Mouse (Mus musculus): ENCODE measurements around the gene Gm1113. TPM values are rescaled to one million over a fixed set of nuclear protein-coding genes. Genes with fewer than 3 reads are reported as not detected.
A peak's percentile ranks its signal among the peaks of the same experiment; 100 is the strongest.

Gm1113 gene
- not detected in 2 replicates for polyA plus RNA-seq (2014; fragmentation: Nextera tagmentation; extraction: Ambion mirVana)

GRCm38 (mm10) chr9:35518169-35518568, at the start of gene Gm1113:
Gene Gm1113, minus strand, starts transcription at chr9:35518269.
- WGBS, result 74% methylated on average over 3 of the region's 3 CpGs

GRCm38 (mm10) chr9:35564536-35565240, 46.6 kb upstream of the Gm1113 start:
- Histone ChIP-seq H3K9me3 (ENCODE audit: control insufficient read depth, low read length) (no peaks in the 10 kb centered on the region), H3K36me3 (ENCODE audit: control insufficient read depth, insufficient read depth, low read length) (peaks cover 26% of the 10 kb centered on the region), H3K4me2 (ENCODE audit: low read depth, low read length) (no peak overlapping the region), H3K27me3 (ENCODE audit: control insufficient read depth, insufficient read depth, low read length) (no peaks in the 10 kb centered on the region), H3K9ac (replicated peaks; ENCODE audit: low read depth, low read length) (no peak overlapping the region), H3K27ac (ENCODE audit: low read depth, low read length) (no peak overlapping the region), H3K4me1 (ENCODE audit: control insufficient read depth, insufficient read depth, low read length) (peaks cover 12% of the 10 kb centered on the region), H3K4me3 (ENCODE audit: low read depth, low read length) (no peak overlapping the region)
- no peak for ATAC-seq (ENCODE audit: low read depth)
- WGBS, result 92% methylated on average over 5 of the region's 5 CpGs

More at GRCm38 (mm10) chr9:35518169-35518568, at the start of gene Gm1113:
- Histone ChIP-seq H3K9ac (replicated peaks; ENCODE audit: low read depth, low read length) (no peak within 1 kb of the TSS), H3K27ac (ENCODE audit: low read depth, low read length) (no peak within 1 kb of the TSS), H3K36me3 (ENCODE audit: control insufficient read depth, insufficient read depth, low read length) (no peaks in the 10 kb centered on the region), H3K4me3 (ENCODE audit: low read depth, low read length) (no peak within 1 kb of the TSS), H3K9me3 (ENCODE audit: control insufficient read depth, low read length) (no peaks in the 10 kb centered on the region), H3K27me3 (ENCODE audit: control insufficient read depth, insufficient read depth, low read length) (no peaks in the 10 kb centered on the region), H3K4me1 (ENCODE audit: control insufficient read depth, insufficient read depth, low read length) (no peaks in the 10 kb centered on the region), H3K4me2 (ENCODE audit: low read depth, low read length) (no peak within 1 kb of the TSS)
- ATAC-seq (ENCODE audit: low read depth), result no peak

- Histone ChIP-seq H3K4me3 (ENCODE audit: low read depth, low read length) (no peak overlapping the region), H3K36me3 (ENCODE audit: control insufficient read depth, insufficient read depth, low read length) (peaks cover 15% of the 10 kb centered on the region; the same call in 1 of the 2 replicates), H3K27me3 (ENCODE audit: control insufficient read depth, insufficient read depth, low read length) (no peaks in the 10 kb centered on the region), H3K4me1 (ENCODE audit: control insufficient read depth, insufficient read depth, low read length) (peaks cover 8% of the 10 kb centered on the region; the same call in 1 of the 2 replicates), H3K9ac (replicated peaks; ENCODE audit: low read depth, low read length) (no peak overlapping the region), H3K9me3 (ENCODE audit: control insufficient read depth, low read length) (no peaks in the 10 kb centered on the region), H3K4me2 (ENCODE audit: low read depth, low read length) (no peak overlapping the region), H3K27ac (ENCODE audit: low read depth, low read length) (no peak overlapping the region)
- 94% methylated on average over 6 of the region's 6 CpGs for WGBS
- no peak for ATAC-seq (ENCODE audit: low read depth)
These were observed 43.5 kb upstream of the Gm1113 start for GRCm38 (mm10) chr9:35561583-35561982.

- Histone ChIP-seq H3K27me3 (ENCODE audit: control insufficient read depth, insufficient read depth, low read length) (no peaks in the 10 kb centered on the region), H3K27ac (ENCODE audit: low read depth, low read length) (no peak overlapping the region)
These were observed 43.0 kb upstream of the Gm1113 start for GRCm38 (mm10) chr9:35561076-35561475.

GRCm38 (mm10) chr9:35559009-35559890, 41.2 kb upstream of the Gm1113 start:
- WGBS, result 2% methylated on average over 31 of the region's 31 CpGs
- H3K9me3 ChIP-seq (ENCODE audit: control insufficient read depth, low read length), result no peaks in the 10 kb centered on the region
- ATAC-seq (ENCODE audit: low read depth), result peak; percentile 90

More at GRCm38 (mm10) chr9:35561076-35561475, 43.0 kb upstream of the Gm1113 start:
- no peak for ATAC-seq (ENCODE audit: low read depth)
- H3K4me2 ChIP-seq (ENCODE audit: low read depth, low read length), result no peak overlapping the region
- H3K36me3 ChIP-seq (ENCODE audit: control insufficient read depth, insufficient read depth, low read length), result peaks cover 12% of the 10 kb centered on the region; the same call in 1 of the 2 replicates
- WGBS, result 95% methylated on average over 11 of the region's 11 CpGs
- H3K4me1 ChIP-seq (ENCODE audit: control insufficient read depth, insufficient read depth, low read length), result peaks cover 8% of the 10 kb centered on the region; the same call in 1 of the 2 replicates
- H3K4me3 ChIP-seq (ENCODE audit: low read depth, low read length), result no peak overlapping the region
- H3K9me3 ChIP-seq (ENCODE audit: control insufficient read depth, low read length), result no peaks in the 10 kb centered on the region
- no peak overlapping the region for H3K9ac ChIP-seq (replicated peaks; ENCODE audit: low read depth, low read length)

GRCm38 (mm10) chr9:35558257-35559008, 40.4 kb upstream of the Gm1113 start, which contains the start of the genes Ddx25 and Pus3:
Gene Ddx25, minus strand, starts transcription at chr9:35558528.
Gene Pus3, plus strand, starts transcription at chr9:35558595.
- no peaks in the 10 kb centered on the region for H3K9me3 ChIP-seq (ENCODE audit: control insufficient read depth, low read length)
- peak; percentile 87 for ATAC-seq (ENCODE audit: low read depth)
- peaks cover 8% of the 10 kb centered on the region; the same call in 1 of the 2 replicates for H3K4me1 ChIP-seq (ENCODE audit: control insufficient read depth, insufficient read depth, low read length)
- 1% methylated on average over 49 of the region's 59 CpGs for WGBS
- peak within 1 kb of the TSS; percentile 44 for H3K9ac ChIP-seq (replicated peaks; ENCODE audit: low read depth, low read length)
- peak within 1 kb of the TSS; percentile 57 for H3K27ac ChIP-seq (ENCODE audit: low read depth, low read length)
- peak within 1 kb of the TSS; percentile 61 for H3K4me3 ChIP-seq (ENCODE audit: low read depth, low read length)
- H3K27me3 ChIP-seq (ENCODE audit: control insufficient read depth, insufficient read depth, low read length), result no peaks in the 10 kb centered on the region
- peaks cover 6% of the 10 kb centered on the region; the same call in 1 of the 2 replicates for H3K36me3 ChIP-seq (ENCODE audit: control insufficient read depth, insufficient read depth, low read length)
- peak within 1 kb of the TSS; percentile 79 for H3K4me2 ChIP-seq (ENCODE audit: low read depth, low read length)

More at GRCm38 (mm10) chr9:35559009-35559890, 41.2 kb upstream of the Gm1113 start:
- peaks cover 8% of the 10 kb centered on the region; the same call in 1 of the 2 replicates for H3K4me1 ChIP-seq (ENCODE audit: control insufficient read depth, insufficient read depth, low read length)
- H3K27me3 ChIP-seq (ENCODE audit: control insufficient read depth, insufficient read depth, low read length), result no peaks in the 10 kb centered on the region
- H3K36me3 ChIP-seq (ENCODE audit: control insufficient read depth, insufficient read depth, low read length), result peaks cover 6% of the 10 kb centered on the region; the same call in 1 of the 2 replicates
- peak overlapping the region; percentile 57 for H3K27ac ChIP-seq (ENCODE audit: low read depth, low read length)
- H3K4me2 ChIP-seq (ENCODE audit: low read depth, low read length), result peak overlapping the region; percentile 79
- peak overlapping the region; percentile 44 for H3K9ac ChIP-seq (replicated peaks; ENCODE audit: low read depth, low read length)
- peak overlapping the region; percentile 61 for H3K4me3 ChIP-seq (ENCODE audit: low read depth, low read length)

- Histone ChIP-seq H3K27ac (ENCODE audit: low read depth, low read length) (no peak overlapping the region), H3K4me1 (ENCODE audit: control insufficient read depth, insufficient read depth, low read length) (peaks cover 8% of the 10 kb centered on the region; the same call in 1 of the 2 replicates), H3K9ac (replicated peaks; ENCODE audit: low read depth, low read length) (no peak overlapping the region), H3K27me3 (ENCODE audit: control insufficient read depth, insufficient read depth, low read length) (no peaks in the 10 kb centered on the region), H3K4me3 (ENCODE audit: low read depth, low read length) (no peak overlapping the region), H3K36me3 (ENCODE audit: control insufficient read depth, insufficient read depth, low read length) (peaks cover 5% of the 10 kb centered on the region; the same call in 1 of the 2 replicates), H3K4me2 (ENCODE audit: low read depth, low read length) (no peak overlapping the region), H3K9me3 (ENCODE audit: control insufficient read depth, low read length) (no peaks in the 10 kb centered on the region)
- WGBS, result 89% methylated on average over 12 of the region's 12 CpGs
- ATAC-seq (ENCODE audit: low read depth), result no peak
These were observed 38.5 kb upstream of the Gm1113 start for GRCm38 (mm10) chr9:35556494-35557102.

GRCm38 (mm10) chr9:35548455-35548854, 30.4 kb upstream of the Gm1113 start:
- Histone ChIP-seq H3K4me2 (ENCODE audit: low read depth, low read length) (no peak overlapping the region), H3K27ac (ENCODE audit: low read depth, low read length) (no peak overlapping the region), H3K4me3 (ENCODE audit: low read depth, low read length) (no peak overlapping the region), H3K9me3 (ENCODE audit: control insufficient read depth, low read length) (no peaks in the 10 kb centered on the region), H3K36me3 (ENCODE audit: control insufficient read depth, insufficient read depth, low read length) (peaks cover 17% of the 10 kb centered on the region), H3K4me1 (ENCODE audit: control insufficient read depth, insufficient read depth, low read length) (no peaks in the 10 kb centered on the region), H3K27me3 (ENCODE audit: control insufficient read depth, insufficient read depth, low read length) (no peaks in the 10 kb centered on the region), H3K9ac (replicated peaks; ENCODE audit: low read depth, low read length) (no peak overlapping the region)
- WGBS, result 74% methylated on average over 9 of the region's 9 CpGs
- no peak for ATAC-seq (ENCODE audit: low read depth)
